Mouse (Mus musculus) liver, embryonic 14.5 days (tissue): ENCODE data around the gene Mmp2.

ENCODE experiments used
- CTCF ChIP-seq: IDR thresholded peaks from 2 replicates; pipeline ENCODE4 v1.5.1; 2016; ENCODE audit warnings: antibody characterized with exemption, low read depth, control low read depth
- EP300 ChIP-seq: IDR thresholded peaks from 2 replicates; pipeline ENCODE4 v1.6.1; 2016; ENCODE audit warnings: antibody characterized with exemption, low read depth

DNA sequence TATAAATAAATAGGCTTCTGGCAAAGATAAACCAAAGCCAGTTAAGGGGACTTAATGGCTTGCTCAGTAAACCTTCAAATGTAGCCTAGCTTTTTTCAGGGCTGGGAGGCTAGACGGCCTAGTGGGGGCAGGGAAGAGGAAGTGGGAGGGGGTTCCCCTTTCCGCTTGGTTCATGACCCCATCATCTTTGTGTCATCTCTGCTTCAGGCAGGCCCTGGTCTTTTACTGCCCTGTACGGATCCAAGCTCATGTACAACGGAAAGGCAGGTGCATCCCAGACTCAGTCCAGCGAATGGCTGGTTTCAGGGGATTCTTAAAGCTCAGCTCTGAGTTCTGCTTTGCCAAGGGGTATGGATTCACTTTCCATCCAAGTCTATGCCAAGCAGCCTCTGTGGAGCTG lies 4.7 kb upstream of the Mmp2 start:
- TF ChIP-seq CTCF (no peak), EP300 (no peak)
